Mouse (Mus musculus): Measurements from ENCODE around the gene Bdnf. TPM values are rescaled to one million over a fixed set of nuclear protein-coding genes. Genes with fewer than 3 reads are reported as not detected.

Gene Bdnf
- 0.63 TPM for polyA plus RNA-seq (2014; fragmentation: Illumina TruSeq; extraction: RNeasy Lipid Tissue Mini Kit (QIAGEN cat#74804); ENCODE audit: low read depth, low replicate concordance)

DNA sequence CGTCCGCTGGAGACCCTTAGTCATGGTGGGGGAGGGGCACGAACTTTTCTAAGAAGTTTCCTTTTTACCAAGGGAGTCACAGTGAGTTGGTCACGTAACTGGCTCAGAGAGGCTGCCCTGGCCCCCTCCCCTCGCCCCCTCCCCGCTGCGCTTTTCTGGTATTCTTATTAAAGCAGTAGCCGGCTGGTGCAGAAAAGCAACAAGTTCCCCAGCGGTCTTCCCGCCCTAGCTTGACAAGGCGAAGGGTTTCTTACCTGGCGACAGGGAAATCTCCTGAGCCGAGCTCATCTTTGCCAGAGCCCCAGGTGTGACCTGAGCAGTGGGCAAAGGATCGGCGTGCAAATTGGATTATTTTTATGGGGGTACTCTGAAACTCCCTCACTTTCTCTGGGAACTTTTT, at the start of gene Bdnf:
TSS of gene Bdnf (plus strand) at position 169 of the 400 bp plus-strand sequence.

Other genes starting within 250 kb of the Bdnf start
- 440 TPM for gene Lin7c, start 216.2 kb downstream of the Bdnf start, polyA plus RNA-seq (2014; fragmentation: Illumina TruSeq; extraction: RNeasy Lipid Tissue Mini Kit (QIAGEN cat#74804); ENCODE audit: low read depth, low replicate concordance)
- gene Lgr4, start 242.9 kb downstream of the Bdnf start, polyA plus RNA-seq (2014; fragmentation: Illumina TruSeq; extraction: RNeasy Lipid Tissue Mini Kit (QIAGEN cat#74804); ENCODE audit: low read depth, low replicate concordance) = 287 TPM